Comparison of ENCODE assay signal across 38 mouse cellular contexts in the genomic region with DNA sequence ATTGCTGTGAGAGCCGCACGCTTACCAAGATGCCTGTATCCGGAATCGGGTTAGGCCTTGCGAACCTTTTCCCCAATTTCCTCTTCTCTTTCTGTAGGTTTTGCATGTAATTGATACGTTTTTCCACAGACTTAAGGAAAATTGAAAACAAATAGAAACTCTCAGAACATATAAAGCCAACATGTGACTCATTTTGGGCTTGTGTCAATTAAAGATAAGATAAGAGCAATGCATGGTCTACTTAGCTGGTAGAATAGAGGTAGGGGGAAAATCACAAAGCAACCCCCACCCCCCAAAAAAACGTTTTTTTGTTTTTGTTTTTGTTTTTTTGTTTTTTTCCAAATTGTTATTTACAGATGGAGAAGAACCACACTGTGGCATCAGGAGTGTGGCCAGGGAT. TPM values are rescaled to one million over a fixed set of nuclear protein-coding genes. Genes with fewer than 3 reads are reported as not detected.
"Had no signal": no experiment of that assay in that cellular context is flagged by ENCODE, and none has a peak within 500 bp of the region (broad histone marks: within the 10 kb centered on the region; RNA-seq: fewer than 3 reads in every experiment).

No protein-coding gene starts in this region.

- H3K9ac ChIP-seq: embryonic facial prominence, embryonic 12.5 days; embryonic facial prominence, embryonic 13.5 days; embryonic facial prominence, embryonic 15.5 days; forebrain, embryonic 12.5 days; forebrain, embryonic 13.5 days; forebrain, embryonic 15.5 days; forebrain, postnatal 0 days had no signal

- H3K27me3 ChIP-seq: embryonic facial prominence, embryonic 12.5 days; embryonic facial prominence, embryonic 13.5 days; embryonic facial prominence, embryonic 15.5 days; forebrain, embryonic 12.5 days; forebrain, embryonic 13.5 days; forebrain, embryonic 15.5 days had no signal

- H3K9me3 ChIP-seq: embryonic facial prominence, embryonic 10.5 days; embryonic facial prominence, embryonic 12.5 days; embryonic facial prominence, embryonic 13.5 days; embryonic facial prominence, embryonic 15.5 days; forebrain, embryonic 10.5 days; forebrain, embryonic 12.5 days; forebrain, embryonic 13.5 days; forebrain, embryonic 15.5 days; heart, embryonic 10.5 days had no signal

- H3K27ac ChIP-seq: embryonic facial prominence, embryonic 10.5 days; embryonic facial prominence, embryonic 12.5 days; embryonic facial prominence, embryonic 13.5 days; embryonic facial prominence, embryonic 15.5 days; forebrain, embryonic 10.5 days; forebrain, embryonic 12.5 days; forebrain, embryonic 13.5 days; forebrain, embryonic 15.5 days; gastrocnemius, adult 2 months; heart, adult 2 months; heart, embryonic 10.5 days had no signal

- H3K36me3 ChIP-seq: embryonic facial prominence, embryonic 10.5 days; embryonic facial prominence, embryonic 12.5 days; embryonic facial prominence, embryonic 13.5 days; embryonic facial prominence, embryonic 15.5 days; forebrain, embryonic 10.5 days; forebrain, embryonic 12.5 days; forebrain, embryonic 15.5 days; heart, embryonic 10.5 days had no signal

- H3K4me1 ChIP-seq: embryonic facial prominence, embryonic 10.5 days; embryonic facial prominence, embryonic 12.5 days; embryonic facial prominence, embryonic 13.5 days; embryonic facial prominence, embryonic 15.5 days; forebrain, embryonic 10.5 days; forebrain, embryonic 12.5 days; forebrain, embryonic 13.5 days; forebrain, embryonic 15.5 days; heart, embryonic 10.5 days had no signal

- H3K4me3 ChIP-seq: embryonic facial prominence, embryonic 10.5 days; embryonic facial prominence, embryonic 12.5 days; embryonic facial prominence, embryonic 13.5 days; embryonic facial prominence, embryonic 15.5 days; erythroblast, embryonic 14.5 days; forebrain, embryonic 10.5 days; forebrain, embryonic 12.5 days; forebrain, embryonic 13.5 days; forebrain, embryonic 15.5 days; gastrocnemius, adult 2 months; heart, adult 2 months; heart, embryonic 10.5 days had no signal

- DNase-seq: cerebellum, adult 9-10 months; cerebellum, adult 9-11 months; cerebellum, postnatal 10 days; cerebellum, postnatal 14 days; cerebellum, postnatal 25 days; cerebellum, postnatal 36 days; embryo, embryonic 11 days; forebrain, postnatal 0 days; gastrocnemius, adult 2 months; gastrocnemius, postnatal 10 days; gastrocnemius, postnatal 14 days; gastrocnemius, postnatal 25 days; gastrocnemius, postnatal 36 days; heart, adult 11 months; heart, adult 2 months had no signal

RNA-seq across cellular contexts. Expression of gene 1700015G11Rik, which starts 2.1 kb away (rescaled TPM):
- total RNA-seq: common myeloid progenitor, adult 5-6 weeks; forebrain, postnatal 0 days; gastrocnemius, adult 18-20 months; gastrocnemius, adult 2 months; gastrocnemius, adult 8-10 months; gastrocnemius, postnatal 10 days; gastrocnemius, postnatal 14 days; gastrocnemius, postnatal 25 days; gastrocnemius, postnatal 36 days; gastrocnemius, postnatal 4 days; granulocyte monocyte progenitor cell, adult 5-6 weeks; heart, adult 2 months; heart, adult 8-10 months had no signal
- polyA plus RNA-seq: cortical plate, adult 2 months; embryonic facial prominence, embryonic 10.5 days; embryonic facial prominence, embryonic 11.5 days; embryonic facial prominence, embryonic 12.5 days; embryonic facial prominence, embryonic 13.5 days; embryonic facial prominence, embryonic 14.5 days; embryonic facial prominence, embryonic 15.5 days; erythroblast, embryonic 14.5 days; forebrain, embryonic 10.5 days; forebrain, embryonic 11.5 days; forebrain, embryonic 12.5 days; forebrain, embryonic 13.5 days; forebrain, embryonic 14.5 days; forebrain, embryonic 15.5 days; forebrain, embryonic 16.5 days; forebrain, postnatal 0 days; frontal cortex, adult 2 months; heart, adult 2 months; heart, embryonic 10.5 days had no signal
